Mouse (Mus musculus): ENCODE measurements at regions not wholly inside any gene's neighbourhood (a gene's known extent, or its start where the extent isn't known, plus 50 kb on each side); places are given as distances from the start of the nearest gene placed in this dataset.

DNA sequence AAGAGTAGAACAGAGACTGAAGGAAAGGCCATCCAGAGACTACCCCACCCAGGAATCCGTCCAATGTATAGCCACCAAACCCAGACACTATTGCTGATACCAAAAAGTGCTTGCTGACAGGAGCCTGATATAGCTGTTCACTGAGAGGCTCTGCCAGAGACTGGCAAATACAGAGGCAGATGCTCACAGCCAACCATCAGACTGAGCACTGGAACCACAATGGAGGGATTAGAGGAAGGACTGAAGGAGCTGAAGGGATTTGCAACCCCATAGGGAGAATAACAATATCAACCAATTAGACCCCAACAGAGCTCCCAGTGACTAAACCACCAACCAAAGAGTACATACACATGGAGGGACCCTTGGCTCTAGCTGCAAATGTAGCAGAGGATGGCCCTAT is 1389.8 kb upstream of the Zeb2 start:
- H3K4me1 ChIP-seq (ENCODE audit: control insufficient read depth, insufficient read depth, low read length): 0 out of 2 replicates have a peak, but pooled peaks cover under 1% of the 10 kb centered on the region
- H3K4me3 ChIP-seq (ENCODE audit: low read length): no peak overlapping the region
- no peak overlapping the region for H3K4me2 ChIP-seq (ENCODE audit: low read depth, low read length)
- 19% methylated on average over 1 of the region's 1 CpGs for WGBS
- no peaks in the 10 kb centered on the region for H3K9me3 ChIP-seq (replicated peaks; ENCODE audit: control insufficient read depth, low read length)
- no peak for ATAC-seq (replicated peaks; ENCODE audit: extremely low read depth, insufficient read depth, low FRiP score)
- no peaks in the 10 kb centered on the region for H3K27me3 ChIP-seq (ENCODE audit: control insufficient read depth, insufficient read depth, low read length)
- no peak overlapping the region for H3K27ac ChIP-seq (ENCODE audit: low read length)
- no peaks in the 10 kb centered on the region for H3K36me3 ChIP-seq (ENCODE audit: control insufficient read depth, insufficient read depth)
- no peak overlapping the region for H3K9ac ChIP-seq (ENCODE audit: low read length)

DNA sequence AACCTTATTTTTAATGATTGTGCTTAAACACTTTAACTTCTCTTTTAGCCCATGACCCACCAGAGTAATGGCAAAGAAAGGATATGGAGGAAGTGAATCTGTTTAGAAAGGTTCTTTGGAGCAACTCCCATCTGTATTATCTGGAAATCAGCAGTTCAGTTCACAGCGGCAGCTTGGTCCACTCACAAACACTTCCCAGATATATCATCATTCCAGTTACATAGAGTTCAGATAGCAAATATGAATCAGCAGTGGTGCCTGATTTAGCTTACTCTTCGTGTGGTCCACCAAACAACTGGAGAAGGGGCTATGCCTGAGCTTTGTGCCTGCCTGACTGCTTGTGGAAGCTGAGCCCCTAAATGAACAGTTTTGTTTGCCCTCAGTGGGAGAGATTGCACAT is 1385.9 kb upstream of the Zeb2 start:
- WGBS: 59% methylated on average over 2 of the region's 2 CpGs
- no peak overlapping the region for H3K4me2 ChIP-seq (ENCODE audit: low read depth, low read length)

DNA sequence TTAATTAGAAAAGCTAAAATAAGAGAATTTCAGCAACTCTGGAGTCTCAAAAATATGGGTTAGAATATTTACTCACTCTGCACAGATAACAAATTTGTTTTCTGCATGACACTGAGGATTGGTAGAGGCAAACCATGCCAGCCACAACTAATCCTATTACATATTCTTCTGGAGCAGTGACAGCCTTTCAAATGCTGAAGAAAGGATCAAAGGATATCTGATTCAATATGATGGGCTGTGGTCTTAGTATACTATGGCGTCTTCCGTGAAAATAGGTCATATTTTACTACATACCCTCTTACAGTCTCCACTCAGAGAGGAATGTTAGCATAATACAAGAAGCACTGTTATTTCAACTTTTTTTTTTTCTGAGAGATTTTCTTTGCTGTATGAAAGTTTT is 1375.1 kb upstream of the Zeb2 start:
- no peaks in the 10 kb centered on the region for H3K4me1 ChIP-seq (ENCODE audit: control insufficient read depth, insufficient read depth, low read length)
- no peaks in the 10 kb centered on the region for H3K27me3 ChIP-seq (ENCODE audit: control insufficient read depth, insufficient read depth, low read length)
- no peak overlapping the region for H3K9ac ChIP-seq (ENCODE audit: low read length)
- no peak overlapping the region for H3K4me2 ChIP-seq (ENCODE audit: low read depth, low read length)
- no peak for ATAC-seq (replicated peaks; ENCODE audit: extremely low read depth, insufficient read depth, low FRiP score)
- H3K4me3 ChIP-seq (ENCODE audit: low read length): no peak overlapping the region
- H3K36me3 ChIP-seq (ENCODE audit: control insufficient read depth, insufficient read depth): no peaks in the 10 kb centered on the region
- H3K9me3 ChIP-seq (replicated peaks; ENCODE audit: control insufficient read depth, low read length): no peaks in the 10 kb centered on the region
- 77% methylated on average over 2 of the region's 2 CpGs for WGBS
- no peak overlapping the region for H3K27ac ChIP-seq (ENCODE audit: low read length)

More for the DNA sequence above, 1385.9 kb upstream of the Zeb2 start:
- H3K9ac ChIP-seq (ENCODE audit: low read length): no peak overlapping the region
- no peaks in the 10 kb centered on the region for H3K9me3 ChIP-seq (replicated peaks; ENCODE audit: control insufficient read depth, low read length)
- ATAC-seq (replicated peaks; ENCODE audit: extremely low read depth, insufficient read depth, low FRiP score): no peak
- H3K4me1 ChIP-seq (ENCODE audit: control insufficient read depth, insufficient read depth, low read length): no peaks in the 10 kb centered on the region
- no peak overlapping the region for H3K4me3 ChIP-seq (ENCODE audit: low read length)
- H3K27ac ChIP-seq (ENCODE audit: low read length): no peak overlapping the region
- H3K36me3 ChIP-seq (ENCODE audit: control insufficient read depth, insufficient read depth): no peaks in the 10 kb centered on the region
- H3K27me3 ChIP-seq (ENCODE audit: control insufficient read depth, insufficient read depth, low read length): no peaks in the 10 kb centered on the region

DNA sequence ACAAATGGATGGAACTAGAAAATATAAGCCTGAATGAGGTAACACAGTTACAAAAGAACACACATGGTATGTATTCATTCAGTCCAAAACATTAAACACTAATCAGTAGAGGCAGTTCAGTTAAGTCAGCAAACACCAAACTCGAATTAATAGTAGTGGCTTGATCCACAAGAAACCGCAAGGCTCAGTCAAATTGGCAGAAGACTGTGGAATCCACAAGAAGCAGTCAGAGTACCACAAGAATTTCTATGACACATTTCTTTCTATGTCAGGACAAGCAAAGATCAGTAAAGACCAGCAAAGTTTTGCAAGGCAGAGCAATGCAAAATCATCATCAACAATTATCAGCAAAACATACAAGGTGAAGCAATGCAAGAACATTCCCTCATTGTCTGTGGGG is 1373.9 kb upstream of the Zeb2 start:
- H3K4me1 ChIP-seq (ENCODE audit: control insufficient read depth, insufficient read depth, low read length): no peaks in the 10 kb centered on the region
- H3K9me3 ChIP-seq (replicated peaks; ENCODE audit: control insufficient read depth, low read length): no peaks in the 10 kb centered on the region
- no peak for ATAC-seq (replicated peaks; ENCODE audit: extremely low read depth, insufficient read depth, low FRiP score)
- 85% methylated on average over 2 of the region's 2 CpGs for WGBS
- H3K27me3 ChIP-seq (ENCODE audit: control insufficient read depth, insufficient read depth, low read length): no peaks in the 10 kb centered on the region
- H3K4me3 ChIP-seq (ENCODE audit: low read length): no peak overlapping the region
- no peaks in the 10 kb centered on the region for H3K36me3 ChIP-seq (ENCODE audit: control insufficient read depth, insufficient read depth)
- no peak overlapping the region for H3K27ac ChIP-seq (ENCODE audit: low read length)
- no peak overlapping the region for H3K4me2 ChIP-seq (ENCODE audit: low read depth, low read length)
- no peak overlapping the region for H3K9ac ChIP-seq (ENCODE audit: low read length)

DNA sequence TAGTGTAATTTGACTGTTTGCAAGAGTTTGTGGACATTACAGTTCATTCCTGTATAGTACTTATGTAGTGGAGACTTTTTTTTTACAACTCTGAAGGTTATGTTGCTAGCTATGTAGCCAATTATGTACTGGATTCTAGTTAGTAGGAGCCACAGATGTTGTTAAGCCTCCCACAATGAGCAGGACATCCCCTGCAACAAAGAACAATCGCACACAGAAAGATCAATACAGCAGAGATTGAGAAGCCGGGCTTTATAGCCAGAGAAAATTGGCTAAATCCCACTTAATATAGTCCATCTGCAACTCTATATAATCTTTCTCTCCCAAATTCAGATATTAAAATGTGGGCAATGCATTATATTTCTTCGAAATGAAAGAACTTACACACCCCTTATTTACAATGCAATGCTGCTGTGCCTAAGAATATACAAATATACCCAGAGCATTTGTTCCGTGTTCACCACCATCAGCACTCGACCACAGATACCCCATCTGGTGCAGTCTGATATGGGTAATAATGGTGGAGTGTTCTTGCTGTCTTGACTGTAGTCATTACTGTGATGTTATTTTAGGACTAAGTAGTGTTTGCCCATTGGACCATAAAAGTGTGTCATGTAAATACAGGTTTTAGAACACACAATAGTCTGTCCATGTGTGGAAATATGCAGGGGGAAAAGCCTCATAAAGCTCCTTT is 1351.9 kb upstream of the Zeb2 start:
- Histone ChIP-seq H3K9me3 (replicated peaks; ENCODE audit: control insufficient read depth, low read length) (no peaks in the 10 kb centered on the region), H3K4me3 (ENCODE audit: low read length) (no peak overlapping the region), H3K4me1 (ENCODE audit: control insufficient read depth, insufficient read depth, low read length) (peaks cover 4% of the 10 kb centered on the region; the same call in 1 of the 2 replicates), H3K9ac (ENCODE audit: low read length) (no peak overlapping the region), H3K27ac (ENCODE audit: low read length) (no peak overlapping the region), H3K27me3 (ENCODE audit: control insufficient read depth, insufficient read depth, low read length) (no peaks in the 10 kb centered on the region), H3K36me3 (ENCODE audit: control insufficient read depth, insufficient read depth) (no peaks in the 10 kb centered on the region), H3K4me2 (ENCODE audit: low read depth, low read length) (no peak overlapping the region)
- ATAC-seq (replicated peaks; ENCODE audit: extremely low read depth, insufficient read depth, low FRiP score): no peak
- 80% methylated on average over 5 of the region's 5 CpGs for WGBS

DNA sequence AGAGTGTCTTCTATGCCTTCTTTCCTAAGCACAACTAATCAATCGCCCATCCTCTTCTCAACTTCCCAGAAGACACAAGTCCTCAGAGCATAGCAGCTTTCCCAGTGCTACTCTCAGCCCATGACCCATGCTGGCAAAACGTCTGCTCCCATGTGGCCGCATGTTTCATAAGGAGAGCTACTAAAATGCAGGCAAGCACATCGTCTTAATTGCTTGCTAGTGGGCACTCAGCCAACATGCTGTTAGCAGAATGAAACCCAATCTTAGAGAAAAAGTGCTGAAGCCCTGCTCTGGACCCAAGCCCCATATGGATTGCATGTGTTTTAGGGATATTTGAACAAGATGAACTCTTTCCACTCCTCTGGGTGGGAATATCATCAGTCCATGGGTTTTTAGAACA is 1348.2 kb upstream of the Zeb2 start:
- no peak for ATAC-seq (replicated peaks; ENCODE audit: extremely low read depth, insufficient read depth, low FRiP score)
- no peak overlapping the region for H3K4me2 ChIP-seq (ENCODE audit: low read depth, low read length)

DNA sequence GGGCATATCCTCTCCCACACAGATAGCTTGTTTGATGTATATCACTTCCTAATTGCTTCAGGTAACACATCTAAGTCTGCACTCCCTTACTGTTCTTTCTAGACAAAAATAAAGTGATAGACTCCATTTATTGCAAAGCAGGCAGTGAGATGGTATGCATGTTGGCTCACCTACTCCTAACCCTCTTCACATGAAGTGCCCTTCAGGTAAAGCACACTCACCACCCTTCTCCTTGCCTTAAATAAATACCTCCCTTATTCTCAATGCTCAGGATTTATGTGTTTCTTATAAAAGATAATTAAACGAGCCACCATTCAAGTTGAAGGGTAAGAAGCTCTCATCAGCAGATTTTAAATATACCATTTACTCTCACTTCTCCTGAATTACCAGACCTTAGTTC is 1347.7 kb upstream of the Zeb2 start:
- no peak overlapping the region for H3K4me3 ChIP-seq (ENCODE audit: low read length)
- ATAC-seq (replicated peaks; ENCODE audit: extremely low read depth, insufficient read depth, low FRiP score): no peak
- H3K36me3 ChIP-seq (ENCODE audit: control insufficient read depth, insufficient read depth): no peaks in the 10 kb centered on the region
- no peak overlapping the region for H3K27ac ChIP-seq (ENCODE audit: low read length)
- no peak overlapping the region for H3K9ac ChIP-seq (ENCODE audit: low read length)
- no peaks in the 10 kb centered on the region for H3K9me3 ChIP-seq (replicated peaks; ENCODE audit: control insufficient read depth, low read length)
- H3K4me2 ChIP-seq (ENCODE audit: low read depth, low read length): no peak overlapping the region
- WGBS: 73% methylated on average over 1 of the region's 1 CpGs
- H3K4me1 ChIP-seq (ENCODE audit: control insufficient read depth, insufficient read depth, low read length): peaks cover 4% of the 10 kb centered on the region; the same call in 1 of the 2 replicates
- no peaks in the 10 kb centered on the region for H3K27me3 ChIP-seq (ENCODE audit: control insufficient read depth, insufficient read depth, low read length)

More for the DNA sequence above, 1348.2 kb upstream of the Zeb2 start:
- no peaks in the 10 kb centered on the region for H3K36me3 ChIP-seq (ENCODE audit: control insufficient read depth, insufficient read depth)
- H3K4me1 ChIP-seq (ENCODE audit: control insufficient read depth, insufficient read depth, low read length): peaks cover 4% of the 10 kb centered on the region; the same call in 1 of the 2 replicates
- 41% methylated on average over 4 of the region's 4 CpGs for WGBS
- no peaks in the 10 kb centered on the region for H3K27me3 ChIP-seq (ENCODE audit: control insufficient read depth, insufficient read depth, low read length)
- H3K9ac ChIP-seq (ENCODE audit: low read length): no peak overlapping the region
- no peak overlapping the region for H3K27ac ChIP-seq (ENCODE audit: low read length)
- H3K9me3 ChIP-seq (replicated peaks; ENCODE audit: control insufficient read depth, low read length): no peaks in the 10 kb centered on the region
- no peak overlapping the region for H3K4me3 ChIP-seq (ENCODE audit: low read length)

DNA sequence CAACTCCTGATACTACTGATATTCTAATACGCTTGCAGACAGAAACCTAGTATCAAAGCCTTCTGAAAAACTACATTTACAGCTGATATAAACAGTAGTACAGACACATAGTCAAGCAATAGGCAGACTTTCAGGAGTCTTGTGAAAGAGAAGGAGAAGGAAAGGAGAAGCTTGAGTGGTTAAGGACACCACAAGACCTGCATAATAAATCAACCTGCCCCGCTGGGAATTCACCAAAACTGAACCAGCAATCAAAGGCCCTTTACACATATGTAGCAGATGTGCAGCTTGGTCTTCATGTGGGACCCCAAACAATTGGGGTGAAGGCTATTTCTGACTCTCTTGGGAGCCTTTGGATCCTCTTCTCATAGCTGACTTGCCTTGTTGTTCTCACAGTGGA is 1345.5 kb upstream of the Zeb2 start:
- no peak overlapping the region for H3K4me3 ChIP-seq (ENCODE audit: low read length)
- ATAC-seq (replicated peaks; ENCODE audit: extremely low read depth, insufficient read depth, low FRiP score): no peak
- peaks cover 4% of the 10 kb centered on the region; the same call in 1 of the 2 replicates for H3K4me1 ChIP-seq (ENCODE audit: control insufficient read depth, insufficient read depth, low read length)
- no peaks in the 10 kb centered on the region for H3K27me3 ChIP-seq (ENCODE audit: control insufficient read depth, insufficient read depth, low read length)
- 83% methylated on average over 2 of the region's 2 CpGs for WGBS
- no peaks in the 10 kb centered on the region for H3K36me3 ChIP-seq (ENCODE audit: control insufficient read depth, insufficient read depth)
- H3K9me3 ChIP-seq (replicated peaks; ENCODE audit: control insufficient read depth, low read length): no peaks in the 10 kb centered on the region
- no peak overlapping the region for H3K9ac ChIP-seq (ENCODE audit: low read length)
- H3K4me2 ChIP-seq (ENCODE audit: low read depth, low read length): no peak overlapping the region
- no peak overlapping the region for H3K27ac ChIP-seq (ENCODE audit: low read length)

DNA sequence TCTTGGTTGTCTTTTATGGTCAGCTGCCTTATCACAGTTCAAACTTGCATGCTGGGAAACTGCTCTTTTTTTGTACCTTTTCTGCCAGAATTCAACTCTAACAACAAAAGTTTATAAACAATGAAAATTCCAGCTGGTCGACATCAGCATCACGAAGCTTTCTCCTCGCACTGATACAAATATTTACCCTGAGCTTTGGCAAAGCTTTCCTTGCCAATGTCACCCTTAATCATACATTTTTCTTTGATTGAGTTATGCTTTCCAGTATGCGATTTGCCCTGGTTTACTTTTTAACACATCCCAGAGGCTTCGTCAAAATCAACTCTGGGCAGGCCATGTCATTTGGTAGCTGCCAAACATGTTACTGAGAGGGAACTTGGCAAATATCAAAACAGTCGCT is 1333.5 kb upstream of the Zeb2 start:
- no peaks in the 10 kb centered on the region for H3K9me3 ChIP-seq (replicated peaks; ENCODE audit: control insufficient read depth, low read length)
- H3K27ac ChIP-seq (ENCODE audit: low read length): no peak overlapping the region
- H3K4me2 ChIP-seq (ENCODE audit: low read depth, low read length): no peak overlapping the region
- H3K27me3 ChIP-seq (ENCODE audit: control insufficient read depth, insufficient read depth, low read length): no peaks in the 10 kb centered on the region
- H3K4me1 ChIP-seq (ENCODE audit: control insufficient read depth, insufficient read depth, low read length): no peaks in the 10 kb centered on the region
- 54% methylated on average over 6 of the region's 6 CpGs for WGBS
- ATAC-seq (replicated peaks; ENCODE audit: extremely low read depth, insufficient read depth, low FRiP score): no peak
- no peaks in the 10 kb centered on the region for H3K36me3 ChIP-seq (ENCODE audit: control insufficient read depth, insufficient read depth)
- no peak overlapping the region for H3K9ac ChIP-seq (ENCODE audit: low read length)
- H3K4me3 ChIP-seq (ENCODE audit: low read length): no peak overlapping the region
